Mouse (Mus musculus) thymus, adult 2 months (tissue): ENCODE results near the gene Sp140. TPM values are rescaled to one million over a fixed set of nuclear protein-coding genes. Genes with fewer than 3 reads are reported as not detected.
"Not testable (repeated sequence)": the region's sequence is repeated elsewhere in the genome, so short reads cannot be mapped to it uniquely, and the experiment has no call there.

ENCODE experiments used
- DNase-seq: peaks from one replicate; pipeline ENCODE4 v3.0.0; 2021
- H3K27ac ChIP-seq: fragments of 200-500 bp; 2 replicates; pipeline ENCODE4 v1.5.1; 2012; ENCODE audit warnings: low read length, control low read depth; ENCODE audit not compliant: control insufficient read depth, insufficient read depth
- H3K27me3 ChIP-seq: fragments of 200-500 bp; 2 replicates; pipeline ENCODE4 v1.6.1; 2012; ENCODE audit warnings: mild to moderate bottlenecking, low read length, moderate library complexity, mixed read lengths; ENCODE audit not compliant: control insufficient read depth, insufficient read depth
- H3K36me3 ChIP-seq: fragments of 200-500 bp; 2 replicates; pipeline ENCODE4 v1.6.1; 2012; ENCODE audit warnings: mild to moderate bottlenecking, low read length, moderate library complexity; ENCODE audit not compliant: control insufficient read depth, insufficient read depth
- H3K4me1 ChIP-seq: fragments of 200-500 bp; replicated peaks from 2 replicates; pipeline ENCODE4 v1.6.1; 2012; ENCODE audit warnings: low read length; ENCODE audit not compliant: control insufficient read depth, insufficient read depth
- H3K4me3 ChIP-seq: fragments of 200-500 bp; 2 replicates; pipeline ENCODE4 v1.5.1; 2012; ENCODE audit warnings: mild to moderate bottlenecking, low read length, control low read depth, moderate library complexity; ENCODE audit not compliant: control insufficient read depth, insufficient read depth
- WGBS: fragments of 180-500 bp; shearing (Covaris S2); methylation state at CpG from one replicate; pipeline ENCODE4 v1.1.7; 2018; 5-methylcytosine and 5-hydroxymethylcytosine counted together
- polyA plus RNA-seq: library from polyadenylated mRNA; depleted of rRNA; stranded (reverse); fragments of >200 nt; gene quantifications from 2 replicates; pipeline ENCODE4 v1.2.3, GENCODE M21; 2012; rRNA removed

Gene Sp140
- 19.8 and 27.1 TPM in 2 replicates for polyA plus RNA-seq

- DNase-seq, H3K4me1 ChIP-seq, H3K36me3 ChIP-seq, H3K27me3 ChIP-seq: not testable (repeated sequence)
- Histone ChIP-seq H3K27ac (peak within 1 kb of the TSS; percentile 70), H3K4me3 (peak within 1 kb of the TSS; percentile 25)
- WGBS: 71% methylated on average over 1 of the region's 5 CpGs
These were observed at the start of gene Sp140 for GRCm38 (mm10) chr1:85600078-85600477. TSS of gene Sp140 (plus strand) at chr1:85600378.

GRCm38 (mm10) chr1:85555261-85555660 lies 44.9 kb upstream of the Sp140 start:
- DNase-seq: peak; percentile 10
- H3K4me3 ChIP-seq: not testable (repeated sequence)
- 84% methylated on average over 4 of the region's 4 CpGs for WGBS

GRCm38 (mm10) chr1:85573554-85573953 lies 26.6 kb upstream of the Sp140 start:
- H3K27ac ChIP-seq, H3K36me3 ChIP-seq, DNase-seq, H3K4me1 ChIP-seq, H3K4me3 ChIP-seq, H3K27me3 ChIP-seq: not testable (repeated sequence)
- 75% methylated on average over 4 of the region's 4 CpGs for WGBS

More at GRCm38 (mm10) chr1:85555261-85555660, 44.9 kb upstream of the Sp140 start:
- H3K27ac ChIP-seq, H3K27me3 ChIP-seq, H3K36me3 ChIP-seq, H3K4me1 ChIP-seq: not testable (repeated sequence)

GRCm38 (mm10) chr1:85575376-85575775 lies 24.8 kb upstream of the Sp140 start, which contains the start of gene G530012D18Rik:
TSS of gene G530012D18Rik (plus strand) at chr1:85575676.
- not testable (repeated sequence) for H3K4me3 ChIP-seq, H3K27ac ChIP-seq, H3K4me1 ChIP-seq, DNase-seq, H3K27me3 ChIP-seq, H3K36me3 ChIP-seq
- WGBS: 71% methylated on average over 1 of the region's 3 CpGs

GRCm38 (mm10) chr1:85578372-85579010 lies 21.7 kb upstream of the Sp140 start:
- H3K4me3 ChIP-seq, H3K4me1 ChIP-seq, H3K27me3 ChIP-seq, H3K36me3 ChIP-seq, DNase-seq, H3K27ac ChIP-seq: not testable (repeated sequence)
- 84% methylated on average over 3 of the region's 3 CpGs for WGBS

- not testable (repeated sequence) for H3K36me3 ChIP-seq, H3K4me1 ChIP-seq, DNase-seq, H3K27ac ChIP-seq, H3K27me3 ChIP-seq, H3K4me3 ChIP-seq
- 91% methylated on average over 6 of the region's 7 CpGs for WGBS
These were observed 20.7 kb upstream of the Sp140 start for GRCm38 (mm10) chr1:85579199-85580147.

GRCm38 (mm10) chr1:85580148-85580534 lies 20.0 kb upstream of the Sp140 start:
- not testable (repeated sequence) for H3K36me3 ChIP-seq, H3K27me3 ChIP-seq, H3K4me1 ChIP-seq, H3K27ac ChIP-seq, H3K4me3 ChIP-seq, DNase-seq
- 85% methylated on average over 3 of the region's 4 CpGs for WGBS

GRCm38 (mm10) chr1:85580578-85580977 lies 19.6 kb upstream of the Sp140 start:
- not testable (repeated sequence) for DNase-seq, H3K36me3 ChIP-seq, H3K27ac ChIP-seq, H3K4me3 ChIP-seq, H3K27me3 ChIP-seq, H3K4me1 ChIP-seq
- WGBS: 94% methylated on average over 3 of the region's 3 CpGs

GRCm38 (mm10) chr1:85581518-85581917 lies 18.7 kb upstream of the Sp140 start:
- not testable (repeated sequence) for H3K4me1 ChIP-seq, H3K4me3 ChIP-seq, H3K36me3 ChIP-seq, H3K27me3 ChIP-seq, DNase-seq, H3K27ac ChIP-seq
- WGBS: 50% methylated on average over 5 of the region's 5 CpGs

GRCm38 (mm10) chr1:85588697-85589096 lies 11.5 kb upstream of the Sp140 start:
- not testable (repeated sequence) for H3K27me3 ChIP-seq, H3K27ac ChIP-seq, DNase-seq, H3K4me1 ChIP-seq, H3K4me3 ChIP-seq, H3K36me3 ChIP-seq
- WGBS: 96% methylated on average over 1 of the region's 2 CpGs
